13 mouse cellular contexts compared by ENCODE assay signal in genomic region chr11:97885296-97885915, GRCm38 (mm10). TPM values are rescaled to one million over a fixed set of nuclear protein-coding genes. Genes with fewer than 3 reads are reported as not detected.
DNase-seq lines count a peak whose midpoint lies in the region; ATAC-seq and TF ChIP-seq lines count a peak whose summit lies in the region.
"Had no signal": no experiment of that assay in that cellular context is flagged by ENCODE, and none has a peak within 500 bp of the region (broad histone marks: within the 10 kb centered on the region; RNA-seq: fewer than 3 reads in every experiment).

No protein-coding gene starts in this region.

- no peaks in the 10 kb centered on the region for H3K36me3 ChIP-seq in kidney, embryonic 15.5 days
- no peaks in the 10 kb centered on the region for H3K36me3 ChIP-seq in C2C12 (ENCODE audit: control insufficient read depth, insufficient read depth)
- peaks cover 18% of the 10 kb centered on the region for H3K36me3 ChIP-seq in E14TG2a.4 (ENCODE audit: insufficient read depth, low read length)
- H3K36me3 ChIP-seq in limb, embryonic 13.5 days: no peaks in the 10 kb centered on the region
- H3K36me3 ChIP-seq in intestine, embryonic 16.5 days (ENCODE audit: control insufficient read depth, insufficient read depth, low read length): no peaks in the 10 kb centered on the region
- H3K36me3 ChIP-seq: heart, embryonic 15.5 days; neural tube, embryonic 12.5 days had no signal

- H3K79me2 ChIP-seq in C2C12 (ENCODE audit: control insufficient read depth, insufficient read depth): no peaks in the 10 kb centered on the region

- DNase-seq in kidney, postnatal 4 days: no peak
- DNase-seq in frontal cortex, postnatal 10 days (ENCODE audit: low spot score in 2 of 2): no peak
- DNase-seq: kidney, postnatal 25 days; layer of hippocampus, postnatal 36 days; lung, adult 18-20 months had no signal

- no peaks in the 10 kb centered on the region; the same call in 1 of the 2 replicates for H3K4me1 ChIP-seq in kidney, embryonic 15.5 days
- H3K4me1 ChIP-seq in E14TG2a.4 (replicated peaks; ENCODE audit: low read depth, low read length): peaks cover 32% of the 10 kb centered on the region
- 0 out of 2 replicates have a peak, but pooled peaks cover 3% of the 10 kb centered on the region for H3K4me1 ChIP-seq in limb, embryonic 13.5 days
- no peaks in the 10 kb centered on the region for H3K4me1 ChIP-seq in intestine, embryonic 16.5 days (ENCODE audit: control insufficient read depth, insufficient read depth, low read length)
- H3K4me1 ChIP-seq: heart, embryonic 15.5 days; neural tube, embryonic 12.5 days had no signal

- 90% methylated on average over 2 of the region's 2 CpGs for WGBS in kidney, embryonic 15.5 days
- 100% methylated on average over 2 of the region's 2 CpGs for WGBS in limb, embryonic 13.5 days
- 98% methylated on average over 2 of the region's 2 CpGs for WGBS in intestine, embryonic 16.5 days

- TF ChIP-seq CTCF in C2C12 (IDR thresholded peaks at IDR 0.05; ENCODE audit: control insufficient read depth, insufficient read depth, insufficient read length): no peak
- TF ChIP-seq CTCF in E14TG2a.4 (conservative IDR thresholded peaks at IDR 0.05; ENCODE audit: low read length): no peak

- H3K4me3 ChIP-seq in kidney, embryonic 15.5 days (replicated peaks): peak overlapping the region; percentile 50; the same call in 1 of the 2 replicates
- H3K4me3 ChIP-seq in C2C12 (ENCODE audit: insufficient read depth, poor library complexity, severe bottlenecking) (peak overlapping the region; percentile 31), E14TG2a.4 (replicated peaks; ENCODE audit: low read length) (peak overlapping the region; percentile 88)
- H3K4me3 ChIP-seq in limb, embryonic 13.5 days: no peak overlapping the region; the same call in 1 of the 2 replicates
- no peak overlapping the region for H3K4me3 ChIP-seq in intestine, embryonic 16.5 days (ENCODE audit: low read length)

- ATAC-seq in kidney, embryonic 15.5 days (replicated peaks; ENCODE audit: low FRiP score): no peak
- no peak for ATAC-seq in limb, embryonic 13.5 days (ENCODE audit: low FRiP score, low read depth)
- ATAC-seq in intestine, embryonic 16.5 days: no peak
- ATAC-seq: activated CD4-positive, CD25-positive, alpha-beta regulatory T cell, adult 4 months had no signal

- H3K79me3 ChIP-seq in C2C12 (ENCODE audit: low read depth): no peaks in the 10 kb centered on the region

- 0 out of 2 replicates have a peak overlapping the region, but pooled peaks have one; percentile 90 for H3K27ac ChIP-seq in kidney, embryonic 15.5 days
- H3K27ac ChIP-seq in limb, embryonic 13.5 days: no peak overlapping the region; the same call in 1 of the 2 replicates
- H3K27ac ChIP-seq in intestine, embryonic 16.5 days (ENCODE audit: low read length): no peak overlapping the region
- H3K27ac ChIP-seq: neural tube, embryonic 12.5 days had no signal

- no peaks in the 10 kb centered on the region for H3K9me3 ChIP-seq in kidney, embryonic 15.5 days (replicated peaks)
- no peaks in the 10 kb centered on the region for H3K9me3 ChIP-seq in E14TG2a.4 (ENCODE audit: low read length)
- 0 out of 2 replicates have a peak, but pooled peaks cover 6% of the 10 kb centered on the region for H3K9me3 ChIP-seq in limb, embryonic 13.5 days
- H3K9me3 ChIP-seq in intestine, embryonic 16.5 days (ENCODE audit: control insufficient read depth, low read length): no peaks in the 10 kb centered on the region
- H3K9me3 ChIP-seq: heart, embryonic 15.5 days; neural tube, embryonic 12.5 days had no signal

- no peaks in the 10 kb centered on the region for H3K27me3 ChIP-seq in kidney, embryonic 15.5 days
- no peaks in the 10 kb centered on the region for H3K27me3 ChIP-seq in C2C12 (ENCODE audit: control insufficient read depth, insufficient read depth, insufficient read length)
- no peaks in the 10 kb centered on the region for H3K27me3 ChIP-seq in E14TG2a.4 (ENCODE audit: insufficient read depth, low read length)
- no peaks in the 10 kb centered on the region for H3K27me3 ChIP-seq in limb, embryonic 13.5 days
- H3K27me3 ChIP-seq in intestine, embryonic 16.5 days (replicated peaks; ENCODE audit: control insufficient read depth, insufficient read depth, low read length): no peaks in the 10 kb centered on the region
- H3K27me3 ChIP-seq: heart, embryonic 15.5 days; neural tube, embryonic 12.5 days had no signal

- H3K9ac ChIP-seq in kidney, embryonic 15.5 days: no peak overlapping the region
- H3K9ac ChIP-seq in limb, embryonic 13.5 days: no peak overlapping the region
- no peak overlapping the region for H3K9ac ChIP-seq in intestine, embryonic 16.5 days (ENCODE audit: low read depth, low read length)
- H3K9ac ChIP-seq: heart, embryonic 15.5 days; neural tube, embryonic 12.5 days had no signal

- no peak overlapping the region for H3ac ChIP-seq in C2C12 (ENCODE audit: control insufficient read depth, insufficient read length, low read depth)

- H3K4me2 ChIP-seq in kidney, embryonic 15.5 days: peak overlapping the region; percentile 62; the same call in 1 of the 2 replicates
- H3K4me2 ChIP-seq in limb, embryonic 13.5 days (replicated peaks): peak overlapping the region; percentile 66; the same call in 1 of the 2 replicates
- H3K4me2 ChIP-seq in intestine, embryonic 16.5 days (ENCODE audit: low read depth, low read length): no peak overlapping the region

TF ChIP-seq in C2C12, 6 proteins besides CTCF, POLR2A, EP300 and RAD21:
- TF ChIP-seq MAX (IDR thresholded peaks at IDR 0.05) (no peak), FOSL1 (IDR thresholded peaks at IDR 0.05; ENCODE audit: insufficient read depth, low read length, poor library complexity, severe bottlenecking) (no peak), MYOD1 (IDR thresholded peaks at IDR 0.05; ENCODE audit: control insufficient read depth, insufficient read length, low read depth) (no peak), CEBPB (IDR thresholded peaks at IDR 0.05; ENCODE audit: low read depth) (no peak), MYOG (IDR thresholded peaks at IDR 0.05; ENCODE audit: control insufficient read depth, extremely low read depth, insufficient read length) (no peak), USF1 (IDR thresholded peaks at IDR 0.05; ENCODE audit: low read depth) (no peak)

RNA-seq across cellular contexts. Expression of gene Fbxo47, which starts 1.5 kb away (rescaled TPM):
- 0.48 and 0.73 TPM in 2 replicates for polyA plus RNA-seq in kidney, embryonic 15.5 days (2015; fragmentation: Nextera tagmentation; extraction: Ambion mirVana)
- polyA plus RNA-seq in C2C12 (2012; fragmentation: generic; extraction: Trizol): 0.11 TPM
- 0.37 and 0.63 TPM in 2 replicates for polyA plus RNA-seq in limb, embryonic 13.5 days (2015; fragmentation: Nextera tagmentation; extraction: Ambion mirVana)
- polyA plus RNA-seq in intestine, embryonic 16.5 days (2015; fragmentation: Nextera tagmentation; extraction: Ambion mirVana): 0.26 and 0.78 TPM in 2 replicates

RNA-seq across cellular contexts. Expression of gene B230217C12Rik, which starts 44.8 kb away (rescaled TPM):
- polyA plus RNA-seq in kidney, embryonic 15.5 days (2015; fragmentation: Nextera tagmentation; extraction: Ambion mirVana): 7.4 and 7.5 TPM in 2 replicates
- polyA plus RNA-seq in C2C12 (2012; fragmentation: generic; extraction: Trizol): 4.9 TPM
- polyA plus RNA-seq in limb, embryonic 13.5 days (2015; fragmentation: Nextera tagmentation; extraction: Ambion mirVana): 11.7 and 12.5 TPM in 2 replicates
- 4.1 TPM in 2 replicates for polyA plus RNA-seq in intestine, embryonic 16.5 days (2015; fragmentation: Nextera tagmentation; extraction: Ambion mirVana)

Comparison
In these comparisons a context has a peak if more than half of its experiments do, and no peak if none do; other contexts are left out.
1. H3K4me3 ChIP-seq: peak in kidney, embryonic 15.5 days (single experiment), C2C12 (single experiment) and E14TG2a.4 (single experiment); none in limb, embryonic 13.5 days (single experiment) and intestine, embryonic 16.5 days (single experiment).